Mouse (Mus musculus): ENCODE results near the gene Wdr17. TPM values are rescaled to one million over a fixed set of nuclear protein-coding genes. Genes with fewer than 3 reads are reported as not detected.

Wdr17 gene
- polyA plus RNA-seq, 1 experiment from 2014 or later: 2.4 TPM

DNA sequence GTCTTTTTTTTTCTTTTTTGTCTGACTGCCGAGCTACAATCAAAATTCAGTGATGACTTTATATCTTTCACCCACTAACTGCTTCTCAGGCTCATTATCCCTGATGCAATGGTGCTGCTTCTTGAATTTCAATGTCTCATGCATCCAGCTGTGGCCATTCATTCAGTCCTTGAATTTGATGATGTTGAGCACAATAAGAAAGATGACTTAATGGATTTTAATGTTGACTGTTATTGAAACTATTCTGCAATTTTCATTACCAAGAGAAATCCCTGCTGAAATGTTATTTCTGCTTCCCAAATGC, 22.3 kb downstream of the Wdr17 start:
- no peak overlapping the region for H3K4me2 ChIP-seq (replicated peaks)
- H3K9me3 ChIP-seq (replicated peaks): no peaks in the 10 kb centered on the region
- H3K9ac ChIP-seq: no peak overlapping the region
- no peaks in the 10 kb centered on the region for H3K27me3 ChIP-seq
- 76% methylated on average over 1 of the region's 1 CpGs for WGBS
- ATAC-seq (ENCODE audit: insufficient number of reproducible peaks, low FRiP score, low TSS enrichment, low read depth): no peak
- H3K4me3 ChIP-seq (replicated peaks): no peak overlapping the region
- no peak overlapping the region for H3K27ac ChIP-seq (replicated peaks)
- no peaks in the 10 kb centered on the region for H3K36me3 ChIP-seq
- no peaks in the 10 kb centered on the region for H3K4me1 ChIP-seq

GRCm38 (mm10) chr8:54864038-54864760, 22.8 kb downstream of the Wdr17 start:
- 74% methylated on average over 4 of the region's 4 CpGs for WGBS
- Histone ChIP-seq H3K4me1 (no peaks in the 10 kb centered on the region), H3K36me3 (no peaks in the 10 kb centered on the region), H3K4me2 (replicated peaks) (no peak overlapping the region), H3K4me3 (replicated peaks) (no peak overlapping the region), H3K9me3 (replicated peaks) (no peaks in the 10 kb centered on the region), H3K27me3 (no peaks in the 10 kb centered on the region), H3K27ac (replicated peaks) (no peak overlapping the region), H3K9ac (no peak overlapping the region)
- ATAC-seq (ENCODE audit: insufficient number of reproducible peaks, low FRiP score, low TSS enrichment, low read depth): no peak

- ATAC-seq (ENCODE audit: insufficient number of reproducible peaks, low FRiP score, low TSS enrichment, low read depth): no peak
- Histone ChIP-seq H3K4me1 (no peaks in the 10 kb centered on the region), H3K36me3 (no peaks in the 10 kb centered on the region), H3K9ac (no peak overlapping the region), H3K4me2 (replicated peaks) (no peak overlapping the region), H3K27ac (replicated peaks) (no peak overlapping the region), H3K4me3 (replicated peaks) (no peak overlapping the region), H3K27me3 (no peaks in the 10 kb centered on the region), H3K9me3 (replicated peaks) (no peaks in the 10 kb centered on the region)
- 82% methylated on average over 5 of the region's 5 CpGs for WGBS
These were observed 50.7 kb downstream of the Wdr17 start for GRCm38 (mm10) chr8:54836029-54836959.

GRCm38 (mm10) chr8:54829794-54830426, 57.1 kb downstream of the Wdr17 start:
- H3K9me3 ChIP-seq (replicated peaks): no peaks in the 10 kb centered on the region
- no peaks in the 10 kb centered on the region for H3K27me3 ChIP-seq
- H3K4me1 ChIP-seq: no peaks in the 10 kb centered on the region
- H3K36me3 ChIP-seq: no peaks in the 10 kb centered on the region
- ATAC-seq (ENCODE audit: insufficient number of reproducible peaks, low FRiP score, low TSS enrichment, low read depth): no peak
- H3K4me3 ChIP-seq (replicated peaks): no peak overlapping the region
- H3K4me2 ChIP-seq (replicated peaks): no peak overlapping the region
- H3K27ac ChIP-seq (replicated peaks): no peak overlapping the region
- 44% methylated on average over 4 of the region's 4 CpGs for WGBS
- H3K9ac ChIP-seq: no peak overlapping the region

DNA sequence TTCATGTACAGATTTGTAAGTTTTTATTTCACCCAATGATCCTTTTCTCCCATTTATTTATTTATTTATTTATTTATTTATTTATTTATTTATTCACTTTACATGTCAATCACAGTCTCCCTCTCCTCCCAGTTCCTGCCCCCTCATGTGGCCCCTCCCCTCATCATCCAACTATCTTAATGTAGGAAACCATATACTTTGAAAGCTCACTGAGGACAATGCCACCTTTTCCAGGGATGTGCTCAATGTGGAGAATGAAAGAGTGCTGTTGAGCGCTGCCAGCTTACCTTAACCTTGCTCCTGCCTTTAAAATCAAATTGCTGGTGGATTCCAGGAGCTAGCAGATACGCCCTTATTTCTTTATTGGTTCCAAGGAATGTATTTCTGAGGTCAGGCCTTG, 59.0 kb downstream of the Wdr17 start:
- Histone ChIP-seq H3K4me2 (replicated peaks) (no peak overlapping the region), H3K9me3 (replicated peaks) (no peaks in the 10 kb centered on the region), H3K27me3 (no peaks in the 10 kb centered on the region), H3K27ac (replicated peaks) (no peak overlapping the region), H3K36me3 (no peaks in the 10 kb centered on the region), H3K4me1 (no peaks in the 10 kb centered on the region), H3K4me3 (replicated peaks) (no peak overlapping the region), H3K9ac (no peak overlapping the region)
- ATAC-seq (ENCODE audit: insufficient number of reproducible peaks, low FRiP score, low TSS enrichment, low read depth): no peak
- 81% methylated on average over 2 of the region's 2 CpGs for WGBS

GRCm38 (mm10) chr8:54822956-54823355, 64.0 kb downstream of the Wdr17 start:
- no peaks in the 10 kb centered on the region for H3K27me3 ChIP-seq
- no peak overlapping the region for H3K27ac ChIP-seq (replicated peaks)
- no peak overlapping the region for H3K9ac ChIP-seq
- no peak for ATAC-seq (ENCODE audit: insufficient number of reproducible peaks, low FRiP score, low TSS enrichment, low read depth)
- 90% methylated on average over 5 of the region's 5 CpGs for whole genome bisulfite sequencing
- H3K4me3 ChIP-seq (replicated peaks): no peak overlapping the region
- no peaks in the 10 kb centered on the region for H3K4me1 ChIP-seq
- no peak overlapping the region for H3K4me2 ChIP-seq (replicated peaks)
- H3K36me3 ChIP-seq: no peaks in the 10 kb centered on the region
- H3K9me3 ChIP-seq (replicated peaks): no peaks in the 10 kb centered on the region

DNA sequence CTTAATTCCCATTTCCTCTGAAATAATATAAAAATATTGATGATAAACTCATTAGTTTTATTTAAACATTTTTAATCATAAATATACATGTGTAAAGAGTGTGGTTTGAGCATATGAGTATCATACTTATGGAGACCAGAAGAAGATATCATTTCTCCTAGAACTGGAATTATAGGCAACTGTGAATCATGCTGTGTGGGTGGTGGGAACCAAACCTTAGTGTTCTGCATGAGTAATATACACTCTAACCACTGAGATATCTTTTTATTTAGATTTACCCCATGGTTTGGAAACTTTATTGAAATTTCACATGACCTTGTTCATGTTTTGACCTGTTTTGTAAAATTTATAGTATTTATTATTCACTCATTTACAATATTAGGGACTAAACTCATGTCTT, 68.3 kb downstream of the Wdr17 start:
- no peaks in the 10 kb centered on the region for H3K9me3 ChIP-seq (replicated peaks)
- no peak for ATAC-seq (ENCODE audit: insufficient number of reproducible peaks, low FRiP score, low TSS enrichment, low read depth)

GRCm38 (mm10) chr8:54808217-54808616, 78.8 kb downstream of the Wdr17 start:
- WGBS: 58% methylated on average over 6 of the region's 6 CpGs
- Histone ChIP-seq H3K36me3 (no peaks in the 10 kb centered on the region), H3K4me3 (replicated peaks) (no peak overlapping the region), H3K4me1 (no peaks in the 10 kb centered on the region), H3K4me2 (replicated peaks) (no peak overlapping the region), H3K27ac (replicated peaks) (no peak overlapping the region), H3K9me3 (replicated peaks) (no peaks in the 10 kb centered on the region), H3K27me3 (no peaks in the 10 kb centered on the region), H3K9ac (no peak overlapping the region)
- no peak for ATAC-seq (ENCODE audit: insufficient number of reproducible peaks, low FRiP score, low TSS enrichment, low read depth)

More for the DNA sequence above, 68.3 kb downstream of the Wdr17 start:
- Histone ChIP-seq H3K27ac (replicated peaks) (no peak overlapping the region), H3K36me3 (no peaks in the 10 kb centered on the region), H3K27me3 (no peaks in the 10 kb centered on the region), H3K9ac (no peak overlapping the region), H3K4me2 (replicated peaks) (no peak overlapping the region), H3K4me1 (no peaks in the 10 kb centered on the region), H3K4me3 (replicated peaks) (no peak overlapping the region)

- 80% methylated on average over 6 of the region's 6 CpGs for WGBS
- no peak overlapping the region for H3K27ac ChIP-seq (replicated peaks)
These were observed 80.8 kb downstream of the Wdr17 start for GRCm38 (mm10) chr8:54806173-54806572.

GRCm38 (mm10) chr8:54792699-54793061, 94.3 kb downstream of the Wdr17 start:
- Histone ChIP-seq H3K27me3 (no peaks in the 10 kb centered on the region), H3K9ac (no peak overlapping the region), H3K4me1 (no peaks in the 10 kb centered on the region), H3K9me3 (replicated peaks) (no peaks in the 10 kb centered on the region), H3K4me2 (replicated peaks) (no peak overlapping the region), H3K27ac (replicated peaks) (no peak overlapping the region), H3K4me3 (replicated peaks) (no peak overlapping the region), H3K36me3 (no peaks in the 10 kb centered on the region)
- 81% methylated on average over 2 of the region's 2 CpGs for WGBS
- ATAC-seq (ENCODE audit: insufficient number of reproducible peaks, low FRiP score, low TSS enrichment, low read depth): no peak

More at GRCm38 (mm10) chr8:54806173-54806572, 80.8 kb downstream of the Wdr17 start:
- Histone ChIP-seq H3K27me3 (no peaks in the 10 kb centered on the region), H3K4me1 (no peaks in the 10 kb centered on the region), H3K9me3 (replicated peaks) (no peaks in the 10 kb centered on the region), H3K36me3 (no peaks in the 10 kb centered on the region), H3K4me2 (replicated peaks) (no peak overlapping the region), H3K9ac (no peak overlapping the region), H3K4me3 (replicated peaks) (no peak overlapping the region)
- no peak for ATAC-seq (ENCODE audit: insufficient number of reproducible peaks, low FRiP score, low TSS enrichment, low read depth)

DNA sequence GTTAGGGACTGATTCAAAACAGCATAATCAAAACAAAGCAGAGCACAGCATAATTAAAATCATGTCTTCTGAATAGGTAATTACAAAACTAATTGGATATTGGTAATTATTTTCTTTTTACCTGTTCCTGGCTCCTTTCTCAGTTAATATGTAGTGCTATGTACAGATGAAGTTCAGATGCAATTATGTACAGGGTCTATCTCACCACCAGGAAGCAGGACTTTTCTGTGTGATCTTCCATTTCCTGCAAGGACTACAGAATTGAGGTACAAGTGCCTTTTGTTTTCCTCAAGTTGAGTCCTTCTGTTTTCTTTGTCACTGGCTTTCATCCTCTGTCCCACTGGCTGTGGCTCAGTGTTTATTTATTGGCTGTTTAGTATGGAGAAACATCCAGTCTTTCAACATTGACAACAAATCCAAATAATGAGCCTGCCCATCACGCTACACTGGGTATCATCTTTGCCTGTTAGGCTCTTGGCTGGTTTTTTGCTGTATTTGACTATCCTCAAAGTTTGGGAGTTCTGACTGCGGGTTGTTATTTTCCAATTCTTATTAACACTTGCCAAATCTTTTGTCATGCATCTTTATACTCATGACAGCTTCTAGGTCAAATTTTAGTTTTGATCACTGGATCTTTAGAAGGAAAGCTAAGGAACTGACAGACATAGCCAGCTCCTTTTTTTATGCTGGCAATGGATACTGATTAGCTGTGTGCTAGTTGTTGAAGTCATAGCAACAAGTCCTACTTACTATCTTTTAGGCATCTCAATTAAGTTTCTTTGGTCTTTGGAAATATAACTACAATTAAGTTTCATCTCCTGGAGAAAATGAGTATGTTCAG, 94.9 kb downstream of the Wdr17 start:
- no peak for ATAC-seq (ENCODE audit: insufficient number of reproducible peaks, low FRiP score, low TSS enrichment, low read depth)
- no peaks in the 10 kb centered on the region for H3K9me3 ChIP-seq (replicated peaks)
- H3K9ac ChIP-seq: no peak overlapping the region
- H3K27ac ChIP-seq (replicated peaks): no peak overlapping the region
- 80% methylated on average over 2 of the region's 2 CpGs for WGBS
- H3K27me3 ChIP-seq: no peaks in the 10 kb centered on the region
- no peak overlapping the region for H3K4me2 ChIP-seq (replicated peaks)
- H3K4me3 ChIP-seq (replicated peaks): no peak overlapping the region
- no peaks in the 10 kb centered on the region for H3K36me3 ChIP-seq
- no peaks in the 10 kb centered on the region for H3K4me1 ChIP-seq
